Mouse (Mus musculus): Measurements from ENCODE around the gene Fgfr2. TPM values are rescaled to one million over a fixed set of nuclear protein-coding genes. Genes with fewer than 3 reads are reported as not detected.
A peak's percentile ranks its signal among the peaks of the same experiment; 100 is the strongest.

Gene Fgfr2
- polyA plus RNA-seq, 1 experiment from 2014 or later, result 17.2 TPM

GRCm38 (mm10) chr7:132756325-132756724 is 366.8 kb downstream of the Fgfr2 start:
- peaks cover 25% of the 10 kb centered on the region; the same call in 1 of the 2 replicates for H3K36me3 ChIP-seq
- no peak for ATAC-seq (replicated peaks; ENCODE audit: insufficient number of reproducible peaks, insufficient read depth, low FRiP score, low read depth)
- no peak overlapping the region for H3K4me3 ChIP-seq
- H3K27ac ChIP-seq, result no peak overlapping the region
- no peak overlapping the region for H3K9ac ChIP-seq
- no peaks in the 10 kb centered on the region for H3K27me3 ChIP-seq
- no peak overlapping the region for H3K4me2 ChIP-seq
- H3K9me3 ChIP-seq (replicated peaks), result no peaks in the 10 kb centered on the region
- peaks cover 29% of the 10 kb centered on the region for H3K4me1 ChIP-seq (replicated peaks)
- 85% methylated on average over 5 of the region's 5 CpGs for WGBS

- peak; percentile 51; the same call in 1 of the 2 replicates for ATAC-seq (replicated peaks; ENCODE audit: insufficient number of reproducible peaks, insufficient read depth, low FRiP score, low read depth)
- H3K9me3 ChIP-seq (replicated peaks), result no peaks in the 10 kb centered on the region
- H3K9ac ChIP-seq, result no peak overlapping the region
- no peak overlapping the region for H3K4me3 ChIP-seq
- H3K4me2 ChIP-seq, result no peak overlapping the region
- no peaks in the 10 kb centered on the region for H3K27me3 ChIP-seq
- 25% methylated on average over 3 of the region's 3 CpGs for WGBS
- peak overlapping the region; percentile 35 for H3K27ac ChIP-seq
- H3K4me1 ChIP-seq (replicated peaks), result peaks cover 30% of the 10 kb centered on the region
- peaks cover 20% of the 10 kb centered on the region; the same call in 1 of the 2 replicates for H3K36me3 ChIP-seq
Measured at GRCm38 (mm10) chr7:132754389-132754750, 368.8 kb downstream of the Fgfr2 start.

GRCm38 (mm10) chr7:132753518-132754388 is 369.4 kb downstream of the Fgfr2 start:
- Histone ChIP-seq H3K4me1 (replicated peaks) (peaks cover 30% of the 10 kb centered on the region), H3K36me3 (peaks cover 14% of the 10 kb centered on the region; the same call in 1 of the 2 replicates), H3K4me2 (no peak overlapping the region), H3K27ac (peak overlapping the region; percentile 35), H3K4me3 (no peak overlapping the region), H3K9ac (no peak overlapping the region), H3K27me3 (no peaks in the 10 kb centered on the region), H3K9me3 (replicated peaks) (no peaks in the 10 kb centered on the region)
- 67% methylated on average over 4 of the region's 4 CpGs for WGBS
- ATAC-seq (replicated peaks; ENCODE audit: insufficient number of reproducible peaks, insufficient read depth, low FRiP score, low read depth), result no peak

- H3K4me3 ChIP-seq, result no peak overlapping the region
- H3K9me3 ChIP-seq (replicated peaks), result no peaks in the 10 kb centered on the region
- H3K27me3 ChIP-seq, result no peaks in the 10 kb centered on the region
- peak overlapping the region; percentile 41 for H3K27ac ChIP-seq
- WGBS, result 42% methylated on average over 2 of the region's 2 CpGs
- H3K4me2 ChIP-seq, result no peak overlapping the region
- no peak for ATAC-seq (replicated peaks; ENCODE audit: insufficient number of reproducible peaks, insufficient read depth, low FRiP score, low read depth)
- no peaks in the 10 kb centered on the region for H3K36me3 ChIP-seq
- peaks cover 30% of the 10 kb centered on the region for H3K4me1 ChIP-seq (replicated peaks)
- no peak overlapping the region for H3K9ac ChIP-seq
Measured at GRCm38 (mm10) chr7:132751716-132752115, 371.4 kb downstream of the Fgfr2 start.

GRCm38 (mm10) chr7:132749504-132749903 is 373.6 kb downstream of the Fgfr2 start:
- Histone ChIP-seq H3K27ac (no peak overlapping the region), H3K36me3 (no peaks in the 10 kb centered on the region), H3K4me1 (replicated peaks) (peaks cover 22% of the 10 kb centered on the region), H3K9me3 (replicated peaks) (no peaks in the 10 kb centered on the region), H3K4me2 (no peak overlapping the region), H3K9ac (no peak overlapping the region), H3K4me3 (no peak overlapping the region), H3K27me3 (no peaks in the 10 kb centered on the region)
- WGBS, result 89% methylated on average over 11 of the region's 11 CpGs
- no peak for ATAC-seq (replicated peaks; ENCODE audit: insufficient number of reproducible peaks, insufficient read depth, low FRiP score, low read depth)

GRCm38 (mm10) chr7:132748076-132748769 is 374.9 kb downstream of the Fgfr2 start:
- Histone ChIP-seq H3K27me3 (no peaks in the 10 kb centered on the region), H3K27ac (no peak overlapping the region), H3K9ac (no peak overlapping the region), H3K4me1 (replicated peaks) (peaks cover 10% of the 10 kb centered on the region), H3K9me3 (replicated peaks) (no peaks in the 10 kb centered on the region), H3K4me2 (no peak overlapping the region), H3K36me3 (no peaks in the 10 kb centered on the region), H3K4me3 (no peak overlapping the region)
- 74% methylated on average over 3 of the region's 3 CpGs for WGBS
- no peak for ATAC-seq (replicated peaks; ENCODE audit: insufficient number of reproducible peaks, insufficient read depth, low FRiP score, low read depth)

- H3K4me1 ChIP-seq (replicated peaks), result peaks cover 8% of the 10 kb centered on the region
- 71% methylated on average over 6 of the region's 6 CpGs for WGBS
- H3K9me3 ChIP-seq (replicated peaks), result no peaks in the 10 kb centered on the region
- ATAC-seq (replicated peaks; ENCODE audit: insufficient number of reproducible peaks, insufficient read depth, low FRiP score, low read depth), result no peak
- no peak overlapping the region for H3K4me3 ChIP-seq
- H3K27ac ChIP-seq, result no peak overlapping the region
- H3K4me2 ChIP-seq, result no peak overlapping the region
- no peaks in the 10 kb centered on the region for H3K27me3 ChIP-seq
- no peaks in the 10 kb centered on the region for H3K36me3 ChIP-seq
- no peak overlapping the region for H3K9ac ChIP-seq
Measured at GRCm38 (mm10) chr7:132747096-132747495, 376.1 kb downstream of the Fgfr2 start.

- no peak overlapping the region for H3K27ac ChIP-seq
Measured at GRCm38 (mm10) chr7:132742912-132743311, 380.2 kb downstream of the Fgfr2 start.

GRCm38 (mm10) chr7:132739829-132740228 is 383.3 kb downstream of the Fgfr2 start:
- Histone ChIP-seq H3K9ac (no peak overlapping the region), H3K36me3 (no peaks in the 10 kb centered on the region), H3K9me3 (replicated peaks) (no peaks in the 10 kb centered on the region), H3K27ac (no peak overlapping the region; the same call in 1 of the 2 replicates), H3K4me1 (replicated peaks) (peaks cover 39% of the 10 kb centered on the region), H3K4me2 (no peak overlapping the region), H3K27me3 (no peaks in the 10 kb centered on the region), H3K4me3 (no peak overlapping the region)
- WGBS, result 49% methylated on average over 6 of the region's 6 CpGs
- ATAC-seq (replicated peaks; ENCODE audit: insufficient number of reproducible peaks, insufficient read depth, low FRiP score, low read depth), result 0 out of 2 replicates have a peak, but pooled peaks have one; percentile 7

More at GRCm38 (mm10) chr7:132742912-132743311, 380.2 kb downstream of the Fgfr2 start:
- no peaks in the 10 kb centered on the region for H3K36me3 ChIP-seq
- ATAC-seq (replicated peaks; ENCODE audit: insufficient number of reproducible peaks, insufficient read depth, low FRiP score, low read depth), result no peak
- no peak overlapping the region for H3K4me3 ChIP-seq
- peaks cover 13% of the 10 kb centered on the region for H3K4me1 ChIP-seq (replicated peaks)
- no peak overlapping the region for H3K4me2 ChIP-seq
- H3K27me3 ChIP-seq, result no peaks in the 10 kb centered on the region
- 79% methylated on average over 5 of the region's 5 CpGs for WGBS
- H3K9me3 ChIP-seq (replicated peaks), result no peaks in the 10 kb centered on the region
- no peak overlapping the region for H3K9ac ChIP-seq

- Histone ChIP-seq H3K36me3 (no peaks in the 10 kb centered on the region), H3K4me1 (replicated peaks) (peaks cover 40% of the 10 kb centered on the region), H3K27ac (no peak overlapping the region), H3K9me3 (replicated peaks) (no peaks in the 10 kb centered on the region), H3K27me3 (no peaks in the 10 kb centered on the region), H3K4me2 (no peak overlapping the region), H3K9ac (no peak overlapping the region), H3K4me3 (no peak overlapping the region)
- ATAC-seq (replicated peaks; ENCODE audit: insufficient number of reproducible peaks, insufficient read depth, low FRiP score, low read depth), result no peak
- WGBS, result 83% methylated on average over 6 of the region's 6 CpGs
Measured at GRCm38 (mm10) chr7:132738844-132739243, 384.3 kb downstream of the Fgfr2 start.

GRCm38 (mm10) chr7:132736099-132736862 is 386.9 kb downstream of the Fgfr2 start:
- H3K4me3 ChIP-seq, result no peak overlapping the region
- peaks cover 46% of the 10 kb centered on the region for H3K4me1 ChIP-seq (replicated peaks)
- no peaks in the 10 kb centered on the region for H3K27me3 ChIP-seq
- H3K36me3 ChIP-seq, result no peaks in the 10 kb centered on the region
- peak overlapping the region; percentile 56 for H3K27ac ChIP-seq
- 50% methylated on average over 17 of the region's 17 CpGs for WGBS
- no peaks in the 10 kb centered on the region for H3K9me3 ChIP-seq (replicated peaks)
- ATAC-seq (replicated peaks; ENCODE audit: insufficient number of reproducible peaks, insufficient read depth, low FRiP score, low read depth), result peak; percentile 48; the same call in 1 of the 2 replicates
- H3K4me2 ChIP-seq, result no peak overlapping the region
- no peak overlapping the region for H3K9ac ChIP-seq
